Mouse (Mus musculus): ENCODE results near the gene 4931422A03Rik.

The 4931422A03Rik gene

DNA sequence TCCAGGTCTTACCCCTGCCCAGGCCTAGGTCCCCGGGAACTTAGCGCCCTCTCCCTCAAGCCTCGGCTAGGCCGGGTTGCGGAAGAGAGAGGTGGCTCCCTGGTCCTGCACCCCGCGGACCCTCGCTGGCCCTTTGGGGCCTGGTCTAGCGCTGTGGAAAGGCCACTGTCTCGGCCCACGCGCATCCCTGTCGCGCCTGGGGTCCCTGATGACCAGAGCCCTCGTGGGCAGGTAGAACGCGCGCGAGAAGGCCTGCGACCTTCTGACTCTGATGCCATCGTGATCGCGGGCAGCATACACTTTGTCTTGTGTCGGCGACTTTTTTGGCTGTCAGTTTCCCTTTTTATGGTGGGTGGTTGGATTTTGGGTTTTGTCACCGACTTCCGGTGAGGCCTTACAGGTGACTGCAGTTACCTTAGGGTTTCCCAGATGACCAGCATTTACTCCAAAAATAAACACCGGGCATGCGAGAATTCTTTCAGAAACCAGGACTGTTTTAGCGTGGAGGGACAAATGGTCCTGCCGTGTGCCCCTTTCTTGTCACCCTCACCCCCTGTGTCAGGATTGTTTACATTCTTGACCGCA is at the start of gene 4931422A03Rik:
Gene 4931422A03Rik, minus strand, starts transcription at position 223 of the 585 bp plus-strand sequence.
- in situ Hi-C loops (cut with MboI, MseI), result no loop called here

- in situ Hi-C loops (cut with MboI, MseI), result loop anchor here (5.0 kb wide), 1 partner anchor 1142 kb away; no protein-coding TSS in a partner anchor
Observed at GRCm38 (mm10) chr2:104069704-104070185, 41.6 kb upstream of the 4931422A03Rik start, which contains the start of gene Cd59b. TSS of gene Cd59b (plus strand) at chr2:104069849.

DNA sequence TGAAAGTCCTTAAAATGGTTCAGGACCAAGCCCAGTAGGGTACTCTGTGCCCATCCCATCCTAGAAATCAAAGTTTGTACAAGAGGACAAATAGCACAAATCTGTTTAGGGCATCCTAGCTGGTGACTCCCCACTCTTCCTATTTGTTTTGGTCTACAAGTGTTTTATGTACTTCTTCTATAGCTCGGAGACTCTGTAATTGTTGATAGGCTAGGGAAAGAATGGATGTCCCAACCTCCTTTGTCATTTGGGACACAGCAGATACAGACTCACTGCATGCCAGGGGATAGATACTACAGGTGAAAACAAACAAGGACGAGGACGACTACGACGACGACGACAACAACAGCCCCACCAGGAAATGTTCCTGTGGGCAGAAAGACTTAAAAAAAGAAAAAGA is 40.3 kb upstream of the 4931422A03Rik start, which contains the start of gene Gm10799:
Gene Gm10799, minus strand, starts transcription at position 101 of the 400 bp plus-strand sequence.
- in situ Hi-C loops (cut with MboI, MseI), result loop anchor here (5.0 kb wide), 1 partner anchor 1141 kb away; no protein-coding TSS in a partner anchor

- in situ Hi-C loops (cut with MboI, MseI), result loop anchor here (5.0 kb wide), 1 partner anchor 1138 kb away; no protein-coding TSS in a partner anchor
Observed at GRCm38 (mm10) chr2:104065526-104065925, 37.4 kb upstream of the 4931422A03Rik start, which contains the start of gene Gm10912. TSS of gene Gm10912 (plus strand) at chr2:104065826.

DNA sequence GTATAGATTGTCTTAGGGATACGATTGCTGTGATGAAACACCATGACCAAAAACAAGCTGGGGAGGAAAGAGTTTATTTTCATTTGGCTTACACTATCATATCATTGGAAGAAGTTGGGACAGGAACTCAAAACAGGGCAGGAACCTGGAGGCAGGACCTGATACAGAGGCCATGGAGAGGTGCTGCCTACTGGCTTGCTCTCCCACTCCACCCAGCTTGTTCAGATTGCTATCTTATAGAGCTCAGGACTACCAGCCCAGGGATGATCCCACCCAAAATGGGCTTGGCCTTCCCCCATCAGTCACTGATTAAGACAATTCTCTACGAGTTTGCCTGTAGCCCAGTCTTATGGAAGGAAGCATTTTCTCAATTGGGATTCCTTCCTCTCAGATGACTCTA is 36.0 kb upstream of the 4931422A03Rik start:
- in situ Hi-C loops (cut with MboI, MseI), result no loop called here

GRCm38 (mm10) chr2:104062665-104063064 is 34.5 kb upstream of the 4931422A03Rik start:
- in situ Hi-C loops (cut with MboI, MseI), result no loop called here

- in situ Hi-C loops (cut with MboI, MseI), result no loop called here
Observed at GRCm38 (mm10) chr2:104060996-104061395, 32.8 kb upstream of the 4931422A03Rik start.

GRCm38 (mm10) chr2:104059786-104060185 is 31.6 kb upstream of the 4931422A03Rik start:
- in situ Hi-C loops (cut with MboI, MseI), result no loop called here

- in situ Hi-C loops (cut with MboI, MseI), result no loop called here
Observed at GRCm38 (mm10) chr2:104058954-104059353, 30.8 kb upstream of the 4931422A03Rik start.

DNA sequence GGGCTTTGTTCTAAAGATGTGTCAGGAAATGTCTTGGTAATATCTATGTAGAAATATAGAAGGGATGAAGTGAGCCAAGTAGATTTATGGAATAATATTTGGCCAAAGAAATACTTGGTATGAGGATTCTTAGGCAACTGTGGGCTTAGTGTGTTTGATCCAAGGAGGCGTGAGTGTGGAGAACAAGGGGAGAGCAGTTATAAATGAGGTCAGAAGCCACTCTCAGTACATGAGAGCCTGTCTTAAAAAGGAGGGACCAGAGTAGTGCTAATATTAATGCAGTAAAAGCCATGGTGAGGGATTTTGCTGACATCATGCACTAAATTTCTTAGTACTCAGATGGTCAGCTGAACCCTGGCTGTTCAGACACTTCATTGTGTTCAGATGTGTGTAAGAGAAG is 30.2 kb upstream of the 4931422A03Rik start:
- in situ Hi-C loops (cut with MboI, MseI), result no loop called here

DNA sequence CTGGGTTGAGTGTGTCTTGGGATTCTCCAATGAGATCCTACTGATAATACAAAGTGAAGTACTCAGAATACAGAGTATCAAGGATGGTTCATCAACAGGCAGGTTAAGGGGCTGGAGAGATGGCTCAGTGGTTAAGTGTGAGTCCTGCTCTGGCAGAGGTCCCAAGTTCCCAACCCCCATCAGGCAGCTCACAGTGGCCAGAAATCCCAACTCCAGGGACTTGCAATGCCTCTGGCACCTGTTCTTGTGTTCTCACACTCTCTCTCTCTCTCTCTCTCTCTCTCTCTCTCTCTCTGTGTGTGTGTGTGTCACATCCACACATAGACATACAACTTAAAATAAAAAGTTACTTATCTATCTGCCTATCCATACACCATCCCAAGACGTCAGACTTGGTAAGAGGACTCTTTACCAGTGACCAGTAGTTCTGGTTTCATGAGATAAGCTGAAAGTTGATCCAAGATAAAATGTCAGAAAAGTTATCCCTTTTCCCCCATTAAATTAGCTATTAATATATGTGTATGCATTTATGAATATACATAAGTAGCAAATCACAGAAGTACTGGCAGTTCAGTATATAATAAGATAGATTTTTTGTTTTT is 16.4 kb upstream of the 4931422A03Rik start:
- in situ Hi-C loops (cut with MboI, MseI), result no loop called here

DNA sequence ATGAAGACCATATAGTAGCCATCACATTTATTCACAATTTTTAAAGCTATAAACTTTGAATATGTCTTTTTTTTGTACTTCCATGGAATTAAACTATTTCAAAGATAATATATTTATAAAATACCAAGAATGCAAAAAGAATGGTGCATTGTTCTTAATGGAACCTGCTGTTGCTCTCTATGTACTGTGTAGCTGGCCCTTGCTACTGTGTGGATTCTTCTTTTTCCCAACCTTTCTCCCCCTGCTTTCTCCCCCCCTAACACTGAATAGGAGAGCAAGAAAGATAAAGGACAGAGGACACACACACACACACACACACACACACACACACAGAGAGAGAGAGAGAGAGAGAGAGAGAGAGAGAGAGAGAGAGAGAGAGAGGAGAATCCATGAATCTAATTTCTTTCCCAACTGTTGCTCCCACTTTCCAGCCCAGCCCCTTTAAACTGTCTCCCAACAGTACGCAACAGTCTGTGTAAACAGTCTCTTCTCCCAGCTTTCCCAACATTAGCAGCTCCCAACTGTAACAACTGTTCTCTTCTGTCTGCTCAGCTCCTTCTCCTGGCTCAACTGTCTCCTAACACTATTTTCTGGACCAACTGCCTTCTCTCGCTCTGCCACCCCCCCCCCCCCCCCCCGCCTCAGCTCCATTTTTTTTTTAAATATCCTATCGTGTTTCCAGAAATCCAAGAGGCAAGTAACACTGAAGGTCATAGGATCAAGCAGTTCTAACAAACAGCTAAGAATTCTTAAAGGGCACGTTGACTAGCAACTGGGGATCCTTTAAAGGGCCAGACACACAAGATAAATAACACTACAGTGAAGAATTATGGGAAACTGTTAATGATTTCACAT is 15.7 kb upstream of the 4931422A03Rik start:
- in situ Hi-C loops (cut with MboI, MseI), result no loop called here

DNA sequence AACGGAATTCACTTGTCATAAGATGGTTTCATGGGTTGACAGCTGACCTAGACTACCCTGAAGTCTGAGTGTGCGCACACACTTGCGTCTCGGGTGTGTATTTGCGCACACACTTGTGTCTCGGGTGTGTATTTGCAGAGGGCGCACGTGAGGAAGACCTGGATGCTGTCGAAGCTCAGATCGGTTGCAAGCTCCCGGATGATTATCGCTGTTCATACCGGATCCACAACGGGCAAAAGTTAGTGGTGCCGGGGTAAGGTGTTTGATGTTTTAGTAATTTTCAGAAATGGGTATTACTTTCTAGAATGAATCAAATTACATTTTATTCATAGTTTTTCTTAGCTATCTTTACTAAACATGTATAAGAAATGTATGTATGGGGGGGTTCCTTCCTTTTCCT is 14.6 kb upstream of the 4931422A03Rik start:
- in situ Hi-C loops (cut with MboI, MseI), result no loop called here

DNA sequence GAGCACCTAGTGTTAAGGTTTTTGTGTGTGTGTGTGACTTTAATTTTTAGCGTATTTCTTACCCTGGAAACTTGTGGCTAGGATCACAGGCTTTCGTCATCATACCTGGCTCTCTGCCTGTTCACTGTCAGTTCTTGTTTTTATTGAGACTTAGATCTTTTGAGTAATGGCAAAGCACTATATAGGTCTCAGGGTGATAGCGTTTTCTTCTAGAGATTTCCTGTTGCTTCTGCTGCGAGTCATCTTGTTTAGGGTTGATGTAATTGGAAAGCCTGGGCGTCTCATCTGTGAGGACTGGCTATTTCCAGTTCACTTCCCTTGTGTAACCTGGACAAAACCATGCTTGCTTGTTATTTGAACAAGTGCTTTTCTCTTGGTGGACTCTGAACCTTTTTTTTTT is 13.5 kb upstream of the 4931422A03Rik start:
- in situ Hi-C loops (cut with MboI, MseI), result no loop called here

- in situ Hi-C loops (cut with MboI, MseI), result loop anchor here (10.0 kb wide), 1 partner anchor 537 kb away; no protein-coding TSS in a partner anchor
Observed at GRCm38 (mm10) chr2:104038236-104038635, 10.1 kb upstream of the 4931422A03Rik start.

DNA sequence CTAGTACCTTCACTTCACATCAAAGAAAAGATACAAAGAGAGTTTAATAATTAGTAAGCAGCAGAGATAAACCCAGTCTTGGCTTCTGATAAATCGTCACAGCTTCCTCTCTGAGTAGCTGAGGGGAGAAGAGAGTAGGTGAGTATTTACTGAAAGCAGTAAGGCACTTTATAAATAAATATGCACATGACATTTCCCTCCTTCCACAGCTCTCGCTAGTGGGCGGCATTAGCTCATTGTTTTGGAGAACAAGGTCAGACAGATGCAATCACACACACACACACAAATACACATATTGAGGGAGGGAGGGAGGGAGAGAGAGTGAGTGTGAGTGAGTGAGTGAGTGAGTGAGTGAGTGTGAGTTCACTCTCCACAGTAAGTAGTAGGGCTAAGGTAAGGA is 8.2 kb upstream of the 4931422A03Rik start:
- in situ Hi-C loops (cut with MboI, MseI), result loop anchor here (10.0 kb wide), 1 partner anchor 538 kb away; no protein-coding TSS in a partner anchor

GRCm38 (mm10) chr2:104035595-104035994 is 7.4 kb upstream of the 4931422A03Rik start:
- in situ Hi-C loops (cut with MboI, MseI), result loop anchor here (10.0 kb wide), 1 partner anchor 539 kb away; no protein-coding TSS in a partner anchor

- in situ Hi-C loops (cut with MboI, MseI), result loop anchor here (10.0 kb wide), 1 partner anchor 540 kb away; no protein-coding TSS in a partner anchor
Observed at GRCm38 (mm10) chr2:104034832-104035472, 6.8 kb upstream of the 4931422A03Rik start.

GRCm38 (mm10) chr2:104032056-104032455 is 3.9 kb upstream of the 4931422A03Rik start:
- in situ Hi-C loops (cut with MboI, MseI), result loop anchor here (10.0 kb wide), 1 partner anchor 543 kb away; no protein-coding TSS in a partner anchor

GRCm38 (mm10) chr2:104030381-104030780 is 2.2 kb upstream of the 4931422A03Rik start:
- in situ Hi-C loops (cut with MboI, MseI), result loop anchor here (10.0 kb wide), 1 partner anchor 544 kb away; no protein-coding TSS in a partner anchor

- in situ Hi-C loops (cut with MboI, MseI), result no loop called here
Observed at GRCm38 (mm10) chr2:104029074-104029473, 913 bp upstream of the 4931422A03Rik start.
